Mouse (Mus musculus): ENCODE measurements around the gene Mitf. TPM values are rescaled to one million over a fixed set of nuclear protein-coding genes. Genes with fewer than 3 reads are reported as not detected.

The Mitf gene
- total and polyA plus RNA-seq, 2 experiments from 2014 or later: 1.8 to 3.1 TPM

GRCm38 (mm10) chr6:97888596-97888995, 81.7 kb downstream of the Mitf start:
- Histone ChIP-seq H3K9me3 (ENCODE audit: low read length) (no peaks in the 10 kb centered on the region), H3K4me3 (ENCODE audit: low read depth, low read length) (no peak overlapping the region), H3K27ac (ENCODE audit: low read depth, low read length) (no peak overlapping the region), H3K9ac (no peak overlapping the region), H3K4me2 (ENCODE audit: low read depth) (no peak overlapping the region), H3K27me3 (ENCODE audit: insufficient read depth, low read length) (no peaks in the 10 kb centered on the region), H3K4me1 (ENCODE audit: insufficient read depth) (no peaks in the 10 kb centered on the region), H3K36me3 (ENCODE audit: insufficient read depth) (no peaks in the 10 kb centered on the region)
- WGBS: 55% methylated on average over 3 of the region's 3 CpGs
- TF ChIP-seq CTCF (IDR thresholded peaks at IDR 0.05; ENCODE audit: low read depth): no peak
- ATAC-seq (no peak), DNase-seq (no peak)

- Histone ChIP-seq H3K9ac (no peak overlapping the region), H3K4me1 (ENCODE audit: insufficient read depth) (no peaks in the 10 kb centered on the region), H3K4me3 (ENCODE audit: low read depth, low read length) (no peak overlapping the region), H3K27ac (ENCODE audit: low read depth, low read length) (no peak overlapping the region), H3K36me3 (ENCODE audit: insufficient read depth) (no peaks in the 10 kb centered on the region), H3K9me3 (ENCODE audit: low read length) (no peaks in the 10 kb centered on the region), H3K4me2 (ENCODE audit: low read depth) (no peak overlapping the region), H3K27me3 (ENCODE audit: insufficient read depth, low read length) (no peaks in the 10 kb centered on the region)
- TF ChIP-seq CTCF (IDR thresholded peaks at IDR 0.05; ENCODE audit: low read depth): no peak
- WGBS: 69% methylated on average over 5 of the region's 5 CpGs
- DNase-seq (no peak), ATAC-seq (no peak)
These were observed 86.7 kb downstream of the Mitf start for GRCm38 (mm10) chr6:97893546-97893945.

- 87% methylated on average over 6 of the region's 6 CpGs for WGBS
- ATAC-seq: no peak
These were observed 90.3 kb downstream of the Mitf start for GRCm38 (mm10) chr6:97897191-97897590.

GRCm38 (mm10) chr6:97898085-97898484, 91.2 kb downstream of the Mitf start:
- no peak overlapping the region for H3K4me3 ChIP-seq (ENCODE audit: low read depth, low read length)
- no peaks in the 10 kb centered on the region for H3K9me3 ChIP-seq (ENCODE audit: low read length)
- ATAC-seq (no peak), DNase-seq (no peak)
- no peak for TF ChIP-seq CTCF (IDR thresholded peaks at IDR 0.05; ENCODE audit: low read depth)
- no peaks in the 10 kb centered on the region for H3K36me3 ChIP-seq (ENCODE audit: insufficient read depth)
- H3K27me3 ChIP-seq (ENCODE audit: insufficient read depth, low read length): no peaks in the 10 kb centered on the region
- H3K4me2 ChIP-seq (ENCODE audit: low read depth): no peak overlapping the region
- no peak overlapping the region for H3K27ac ChIP-seq (ENCODE audit: low read depth, low read length)
- no peak overlapping the region for H3K9ac ChIP-seq
- 78% methylated on average over 5 of the region's 5 CpGs for WGBS
- H3K4me1 ChIP-seq (ENCODE audit: insufficient read depth): no peaks in the 10 kb centered on the region

More at GRCm38 (mm10) chr6:97897191-97897590, 90.3 kb downstream of the Mitf start:
- no peak for TF ChIP-seq CTCF (IDR thresholded peaks at IDR 0.05; ENCODE audit: low read depth)
- no peaks in the 10 kb centered on the region for H3K4me1 ChIP-seq (ENCODE audit: insufficient read depth)
- no peaks in the 10 kb centered on the region for H3K27me3 ChIP-seq (ENCODE audit: insufficient read depth, low read length)
- H3K4me2 ChIP-seq (ENCODE audit: low read depth): no peak overlapping the region
- no peak overlapping the region for H3K4me3 ChIP-seq (ENCODE audit: low read depth, low read length)
- no peak overlapping the region for H3K9ac ChIP-seq
- H3K9me3 ChIP-seq (ENCODE audit: low read length): no peaks in the 10 kb centered on the region
- no peak overlapping the region for H3K27ac ChIP-seq (ENCODE audit: low read depth, low read length)
- DNase-seq: no peak
- no peaks in the 10 kb centered on the region for H3K36me3 ChIP-seq (ENCODE audit: insufficient read depth)

GRCm38 (mm10) chr6:97901561-97901960, 94.7 kb downstream of the Mitf start:
- TF ChIP-seq CTCF (IDR thresholded peaks at IDR 0.05; ENCODE audit: low read depth): no peak
- ATAC-seq (no peak), DNase-seq (no peak)

GRCm38 (mm10) chr6:97902205-97902604, 95.4 kb downstream of the Mitf start:
- no peak for ATAC-seq
- Histone ChIP-seq H3K9ac (no peak overlapping the region), H3K27ac (ENCODE audit: low read depth, low read length) (no peak overlapping the region), H3K4me1 (ENCODE audit: insufficient read depth) (no peaks in the 10 kb centered on the region), H3K36me3 (ENCODE audit: insufficient read depth) (no peaks in the 10 kb centered on the region), H3K27me3 (ENCODE audit: insufficient read depth, low read length) (no peaks in the 10 kb centered on the region), H3K9me3 (ENCODE audit: low read length) (no peaks in the 10 kb centered on the region), H3K4me2 (ENCODE audit: low read depth) (no peak overlapping the region), H3K4me3 (ENCODE audit: low read depth, low read length) (no peak overlapping the region)
- 92% methylated on average over 1 of the region's 1 CpGs for WGBS
- no peak for DNase-seq
- TF ChIP-seq CTCF (IDR thresholded peaks at IDR 0.05; ENCODE audit: low read depth): no peak

More at GRCm38 (mm10) chr6:97901561-97901960, 94.7 kb downstream of the Mitf start:
- H3K27ac ChIP-seq (ENCODE audit: low read depth, low read length): no peak overlapping the region
- H3K9me3 ChIP-seq (ENCODE audit: low read length): no peaks in the 10 kb centered on the region
- H3K27me3 ChIP-seq (ENCODE audit: insufficient read depth, low read length): no peaks in the 10 kb centered on the region
- no peaks in the 10 kb centered on the region for H3K4me1 ChIP-seq (ENCODE audit: insufficient read depth)
- no peak overlapping the region for H3K4me2 ChIP-seq (ENCODE audit: low read depth)
- no peaks in the 10 kb centered on the region for H3K36me3 ChIP-seq (ENCODE audit: insufficient read depth)
- WGBS: 41% methylated on average over 5 of the region's 5 CpGs
- H3K4me3 ChIP-seq (ENCODE audit: low read depth, low read length): no peak overlapping the region
- H3K9ac ChIP-seq: no peak overlapping the region

GRCm38 (mm10) chr6:97914768-97915167, 107.9 kb downstream of the Mitf start:
- 93% methylated on average over 8 of the region's 8 CpGs for WGBS
- Histone ChIP-seq H3K27ac (ENCODE audit: low read depth, low read length) (no peak overlapping the region), H3K4me3 (ENCODE audit: low read depth, low read length) (no peak overlapping the region), H3K4me2 (ENCODE audit: low read depth) (no peak overlapping the region), H3K36me3 (ENCODE audit: insufficient read depth) (no peaks in the 10 kb centered on the region), H3K9me3 (ENCODE audit: low read length) (no peaks in the 10 kb centered on the region), H3K9ac (no peak overlapping the region), H3K4me1 (ENCODE audit: insufficient read depth) (no peaks in the 10 kb centered on the region), H3K27me3 (ENCODE audit: insufficient read depth, low read length) (no peaks in the 10 kb centered on the region)
- DNase-seq: no peak
- no peak for TF ChIP-seq CTCF (IDR thresholded peaks at IDR 0.05; ENCODE audit: low read depth)
- ATAC-seq: no peak

All from forebrain, postnatal 0 days (tissue).